Mouse (Mus musculus) retina, adult 2 months (tissue): ENCODE results near the gene Ackr4.

ENCODE experiments used
- DNase-seq: peaks from one replicate; pipeline ENCODE4 v3.0.0-alpha.2; 2012; ENCODE audit warnings: low read depth, low spot score

Gene Ackr4

DNA sequence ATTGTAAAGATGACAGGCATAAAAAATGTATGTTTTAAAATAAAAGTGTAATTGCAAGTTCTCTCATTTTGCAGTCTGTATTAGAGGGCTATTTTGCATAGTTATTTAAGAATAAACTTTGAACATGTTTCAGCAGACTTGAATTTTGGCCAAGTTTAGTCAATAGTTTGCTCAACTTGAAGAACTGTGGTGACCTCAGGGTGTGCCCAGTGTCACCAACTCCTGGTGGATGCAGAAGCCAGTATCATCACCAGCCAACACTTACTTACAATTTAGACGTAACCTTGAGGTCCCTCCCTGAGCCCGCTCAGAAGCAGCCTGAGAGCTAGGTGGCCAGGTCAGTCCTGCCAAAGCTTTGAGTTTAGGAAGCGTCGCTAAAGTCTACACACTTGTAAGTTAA is 83.1 kb downstream of the Ackr4 start:
- DNase-seq: no peak

DNA sequence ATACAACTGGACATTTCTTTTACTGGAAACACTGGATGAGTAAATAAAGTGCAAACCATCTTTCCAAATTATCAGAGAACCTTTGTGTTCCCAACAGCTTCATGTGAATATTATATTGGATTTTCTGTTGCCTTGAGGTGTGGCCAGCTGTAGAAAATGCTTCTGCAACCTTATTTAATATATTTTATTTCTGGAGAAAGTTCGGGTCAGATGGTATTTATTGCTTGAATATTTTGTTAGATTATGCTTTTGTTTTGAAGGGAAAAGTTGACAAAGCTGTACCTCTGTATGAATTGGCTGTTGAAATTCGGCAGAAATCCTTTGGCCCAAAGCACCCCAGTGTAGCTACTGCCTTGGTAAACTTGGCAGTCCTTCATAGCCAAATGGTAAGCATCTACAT is 86.4 kb downstream of the Ackr4 start, which contains the start of gene Gm28305:
Gene Gm28305, plus strand, starts transcription at position 301 of the 400 bp plus-strand sequence.
- no peak for DNase-seq

DNA sequence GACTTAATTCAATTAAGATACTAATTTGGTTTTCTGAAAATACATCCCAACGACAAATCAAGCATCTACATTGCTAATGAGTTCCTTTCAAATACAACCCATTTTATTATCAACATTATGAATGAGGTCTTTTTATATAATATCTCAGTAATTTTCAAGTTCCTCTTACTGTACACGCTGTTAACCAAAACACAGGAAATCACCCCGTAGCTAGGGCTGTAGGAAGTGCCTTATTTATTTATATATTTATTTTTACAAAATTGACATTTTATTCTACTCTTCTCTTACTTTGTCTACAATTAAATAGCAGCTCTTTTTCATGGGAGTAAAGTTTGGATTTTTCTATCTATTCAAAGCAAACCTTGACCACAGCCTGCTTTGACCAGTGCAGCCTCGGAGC is 87.0 kb downstream of the Ackr4 start:
- DNase-seq: no peak

DNA sequence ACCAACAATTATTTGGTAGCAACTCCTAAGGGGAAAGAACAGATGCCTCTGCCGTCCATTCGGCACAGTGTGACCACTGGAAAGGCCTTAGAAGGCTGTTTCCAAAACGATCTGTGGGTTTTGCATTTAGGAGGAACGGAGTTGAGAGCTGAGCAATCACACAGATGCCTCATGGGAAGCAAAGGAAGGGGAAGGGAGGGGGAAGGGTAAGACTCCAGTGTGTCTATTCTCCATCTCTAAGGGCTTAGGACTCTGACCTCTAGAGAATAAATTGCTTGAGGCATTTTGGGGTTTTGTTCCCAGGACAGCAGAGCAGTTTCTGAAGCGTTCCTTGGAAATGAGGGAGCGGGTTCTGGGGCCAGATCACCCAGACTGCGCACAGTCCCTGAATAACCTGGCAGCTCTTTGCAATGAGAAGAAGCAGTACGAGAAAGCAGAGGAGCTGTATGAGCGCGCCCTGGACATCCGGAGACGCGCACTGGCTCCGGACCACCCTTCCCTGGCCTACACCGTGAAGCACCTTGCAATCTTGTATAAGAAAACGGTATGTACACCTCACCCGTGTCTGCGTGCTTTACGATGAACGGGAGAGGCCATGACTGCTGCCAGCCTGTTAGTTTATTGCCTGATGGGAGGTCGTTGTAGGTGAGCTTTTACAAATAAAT is 87.6 kb downstream of the Ackr4 start:
- no peak for DNase-seq

DNA sequence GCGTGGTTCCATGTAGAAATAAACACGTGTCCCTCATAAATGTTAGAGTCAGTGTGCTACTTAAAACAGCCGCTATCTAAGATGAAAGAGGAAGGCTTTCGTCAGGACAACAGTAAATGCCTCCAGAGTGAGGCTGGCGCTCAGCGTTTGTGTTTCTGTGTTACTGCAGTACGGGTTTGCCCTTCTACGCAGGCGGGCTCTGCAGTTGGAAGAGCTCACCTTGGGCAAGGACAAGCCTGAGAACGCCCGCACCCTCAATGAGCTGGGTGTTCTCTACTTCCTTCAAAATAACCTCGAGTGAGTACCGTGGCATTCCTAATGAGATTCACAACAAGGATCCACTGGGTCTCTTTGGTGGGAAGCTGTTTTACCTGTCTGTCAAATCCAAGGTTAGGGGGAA is 88.5 kb downstream of the Ackr4 start:
- DNase-seq: no peak

DNA sequence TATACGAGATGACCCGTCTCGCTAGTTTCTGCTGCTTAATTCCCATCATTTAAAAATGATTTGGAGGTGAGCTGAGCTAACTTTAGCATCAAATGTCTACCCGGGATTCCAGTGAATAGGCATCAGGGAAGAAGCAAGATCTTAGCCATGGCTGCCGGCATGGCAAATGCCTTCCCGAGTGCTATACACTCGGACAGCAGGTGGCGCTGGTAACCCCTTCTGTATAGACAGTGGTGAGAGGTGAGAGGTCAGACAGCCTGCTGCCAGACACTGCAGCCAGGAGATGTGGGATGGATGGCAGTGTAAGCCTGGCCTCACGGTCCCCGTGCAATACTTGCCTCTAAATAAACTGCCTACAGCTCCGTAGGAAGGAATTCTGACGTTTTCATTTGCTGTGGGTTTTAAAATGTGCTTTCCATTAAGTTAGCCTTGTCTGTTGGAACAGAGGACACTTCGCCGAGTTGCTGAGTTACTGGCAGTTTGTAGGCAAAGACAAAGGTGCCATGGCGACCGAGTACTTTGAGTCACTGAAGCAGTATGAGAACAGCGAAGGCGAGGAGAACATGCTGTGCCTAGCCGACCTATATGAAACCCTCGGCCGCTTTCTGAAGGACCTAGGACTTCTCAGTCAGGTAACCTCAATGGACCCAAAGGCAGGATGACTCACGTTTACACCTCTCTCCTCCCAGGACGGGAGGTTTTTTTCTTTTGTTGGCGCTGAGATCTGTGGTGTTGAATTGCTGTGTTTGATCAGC is 91.3 kb downstream of the Ackr4 start:
- peak; percentile 43 for DNase-seq

DNA sequence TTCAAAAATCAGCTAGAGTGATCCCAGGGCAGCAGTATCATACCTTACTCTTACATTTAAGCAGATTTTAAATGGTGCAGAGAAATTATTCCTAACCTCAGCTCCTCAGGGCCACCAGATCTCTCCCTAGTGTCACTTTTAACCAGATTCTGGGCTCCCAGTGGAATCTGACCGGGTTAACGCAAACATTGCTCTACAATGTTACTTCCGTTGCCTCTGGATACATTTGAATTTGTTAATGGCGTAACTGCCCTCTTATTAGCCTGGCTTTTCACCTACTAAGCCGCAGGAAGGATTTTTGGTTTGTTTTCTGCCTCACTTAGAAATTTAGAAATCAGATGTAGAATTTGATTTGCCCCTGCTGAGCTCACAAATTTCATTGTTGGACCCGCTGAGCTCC is 92.0 kb downstream of the Ackr4 start:
- DNase-seq: no peak

DNA sequence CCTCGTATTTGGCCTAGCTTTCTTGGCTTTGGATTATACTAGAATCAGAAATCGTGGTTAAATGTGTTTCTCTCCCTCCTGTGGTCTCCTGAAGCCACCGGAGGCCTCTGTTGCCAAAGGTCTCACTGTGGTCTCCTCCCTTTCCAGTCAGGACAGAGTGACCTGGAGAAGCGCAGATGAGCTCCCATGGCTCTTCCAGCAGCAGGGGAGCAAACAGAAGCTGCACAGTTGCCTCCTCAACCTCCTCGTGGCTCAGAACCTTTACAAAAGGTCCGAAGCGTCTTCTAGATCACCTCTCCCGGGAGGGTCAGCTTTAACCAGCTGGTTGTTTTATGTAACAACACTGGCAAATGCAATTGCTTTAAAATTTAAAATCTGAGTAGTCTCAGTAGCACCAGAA is 92.5 kb downstream of the Ackr4 start:
- DNase-seq: no peak
